Mouse (Mus musculus): ENCODE results near the gene Trpv2. TPM values are rescaled to one million over a fixed set of nuclear protein-coding genes. Genes with fewer than 3 reads are reported as not detected.
"Not testable (repeated sequence)": the region's sequence is repeated elsewhere in the genome, so short reads cannot be mapped to it uniquely, and the experiment has no call there.

Gene Trpv2
- total RNA-seq, 2 experiments from 2014 or later, result 36.9 to 40.4 TPM

DNA sequence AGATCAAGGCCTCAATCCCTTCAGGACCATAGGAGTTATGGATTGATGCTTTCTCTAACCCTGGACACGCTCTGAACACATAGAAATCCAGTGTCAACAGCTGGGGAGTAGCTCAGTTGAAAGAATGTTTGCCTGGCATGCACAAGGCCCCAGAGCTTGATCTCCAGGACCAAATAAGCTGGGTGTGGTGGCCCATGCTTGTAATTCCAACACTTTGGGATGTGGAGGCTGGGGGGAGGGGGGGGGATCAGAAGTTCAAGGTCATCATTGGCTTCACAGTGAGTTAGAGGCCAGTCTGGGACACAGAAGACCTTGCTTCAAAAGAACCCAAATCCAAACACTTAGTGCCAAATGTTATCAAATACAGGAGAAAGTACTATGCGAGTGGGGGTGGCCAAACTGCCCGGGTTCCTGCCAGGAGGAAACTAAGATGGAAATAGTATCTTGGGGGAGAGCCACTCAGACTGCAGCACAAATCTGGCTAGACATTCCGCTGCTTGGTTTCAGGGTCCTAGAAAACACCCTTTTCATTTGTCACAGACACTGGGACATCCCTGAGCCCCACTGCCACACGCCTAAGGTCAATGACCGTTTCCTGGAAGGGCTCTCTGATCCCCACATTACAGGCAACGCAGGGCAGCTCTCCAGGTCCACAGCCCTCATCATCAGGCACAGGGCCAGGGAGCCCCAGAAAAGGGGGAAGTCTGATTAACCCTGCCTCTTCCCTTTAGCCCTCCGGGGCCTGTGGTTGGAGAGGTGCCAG lies 71.6 kb downstream of the Trpv2 start:
- intact Hi-C loops (cut with DNase I), result loop anchor here (5.0 kb wide), 1 partner anchor 34 kb away; no protein-coding TSS in a partner anchor
- DNase-seq, result peak; percentile 71

DNA sequence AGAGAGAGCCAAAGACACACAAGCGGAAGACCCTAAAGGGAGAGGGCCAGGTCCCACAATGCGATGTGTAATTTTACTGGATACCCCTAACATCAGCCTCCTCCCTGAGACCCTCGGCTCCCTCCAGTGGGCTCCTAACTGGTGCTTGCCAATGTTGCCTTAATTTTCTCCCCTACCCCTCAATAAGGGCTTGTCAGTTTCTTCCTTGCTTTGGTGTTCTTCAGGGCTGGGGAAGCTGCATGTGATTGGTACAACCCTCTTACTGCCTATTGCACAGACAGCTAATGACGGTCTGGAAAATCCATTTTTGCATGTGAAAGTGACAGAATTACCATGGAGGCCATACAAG lies 72.2 kb downstream of the Trpv2 start:
- no peak for DNase-seq
- intact Hi-C loops (cut with DNase I), result loop anchor here (5.0 kb wide), 1 partner anchor 34 kb away; no protein-coding TSS in a partner anchor

DNA sequence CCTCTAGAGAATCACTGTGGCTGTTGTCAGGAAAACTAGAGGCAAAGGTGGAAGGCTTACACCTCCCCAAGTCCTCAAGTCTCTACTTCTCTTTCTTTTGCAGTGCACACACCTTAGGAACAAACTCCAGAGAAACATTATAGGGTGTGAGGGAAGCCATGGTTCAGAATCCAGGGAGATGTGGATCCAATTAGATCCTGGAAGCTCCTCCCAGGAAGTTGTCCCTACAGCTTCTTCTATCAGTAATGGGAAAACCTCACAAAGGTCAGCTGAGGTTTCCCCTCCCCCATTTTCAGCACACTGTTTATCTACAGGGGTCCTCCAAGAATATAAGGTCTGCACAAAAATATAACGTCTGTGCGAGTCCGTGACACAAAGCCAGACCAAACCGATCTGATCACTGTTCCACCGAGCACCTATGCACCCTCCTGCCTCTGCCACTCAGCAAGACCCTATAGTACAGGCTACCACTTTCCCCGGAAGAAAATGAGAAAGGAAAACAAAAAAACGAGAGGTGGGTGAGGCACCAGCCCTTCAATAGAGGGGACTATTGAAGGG lies 72.8 kb downstream of the Trpv2 start:
- intact Hi-C loops (cut with DNase I), result loop anchor here (5.0 kb wide), 1 partner anchor 35 kb away; no protein-coding TSS in a partner anchor
- no peak for DNase-seq

DNA sequence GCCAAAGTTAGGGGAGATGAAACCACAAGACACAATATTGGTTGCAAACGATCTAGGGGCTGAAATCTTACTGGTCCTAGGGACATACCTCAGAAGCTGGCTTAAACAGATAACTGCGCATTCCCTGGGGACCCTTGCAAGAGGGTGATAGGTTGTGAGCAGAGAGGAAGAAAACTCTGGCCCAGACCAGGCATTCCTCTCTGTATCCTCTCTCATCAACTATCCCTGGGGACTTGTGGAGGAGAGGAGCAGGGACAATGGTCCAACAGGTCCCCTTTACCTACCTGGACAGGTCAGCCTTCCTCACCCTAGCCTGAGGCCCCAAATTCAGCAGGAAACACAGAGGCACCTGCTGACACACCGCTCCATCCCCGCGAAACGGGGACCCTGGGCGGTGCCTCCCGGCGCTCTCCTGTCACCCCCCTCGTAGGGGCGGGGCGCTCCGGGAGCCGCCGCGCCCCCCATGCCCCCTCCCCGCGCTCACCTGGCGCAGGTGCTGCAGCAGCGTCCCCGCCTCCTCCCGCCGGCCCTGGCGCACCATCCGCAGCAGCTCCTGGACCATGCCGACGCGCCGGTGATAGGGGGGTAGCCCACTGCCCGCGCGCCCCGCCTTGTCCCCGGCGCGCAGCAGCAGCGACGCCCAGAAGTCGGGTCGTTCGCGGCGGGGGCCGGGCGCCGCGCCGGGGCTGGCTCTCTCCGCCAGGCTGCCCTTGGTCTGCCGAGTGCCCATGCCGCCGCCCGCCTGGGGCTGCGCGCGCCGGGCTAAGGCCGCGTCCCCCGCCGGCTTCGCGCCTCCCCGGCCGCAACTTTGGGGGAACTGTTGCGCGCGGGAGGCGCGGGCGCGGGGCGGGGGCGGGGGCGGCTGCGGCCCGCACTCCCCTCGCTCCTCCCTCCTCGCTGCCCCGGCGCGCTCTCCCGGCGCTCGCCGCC lies 73.6 kb downstream of the Trpv2 start, which contains the start of gene Lrrc75a:
Gene Lrrc75a, minus strand, starts transcription at position 863 of the 930 bp plus-strand sequence.
- DNase-seq, result peak; percentile 58
- intact Hi-C loops (cut with DNase I), result loop anchor here (5.0 kb wide), 1 partner anchor 36 kb away; no protein-coding TSS in a partner anchor

DNA sequence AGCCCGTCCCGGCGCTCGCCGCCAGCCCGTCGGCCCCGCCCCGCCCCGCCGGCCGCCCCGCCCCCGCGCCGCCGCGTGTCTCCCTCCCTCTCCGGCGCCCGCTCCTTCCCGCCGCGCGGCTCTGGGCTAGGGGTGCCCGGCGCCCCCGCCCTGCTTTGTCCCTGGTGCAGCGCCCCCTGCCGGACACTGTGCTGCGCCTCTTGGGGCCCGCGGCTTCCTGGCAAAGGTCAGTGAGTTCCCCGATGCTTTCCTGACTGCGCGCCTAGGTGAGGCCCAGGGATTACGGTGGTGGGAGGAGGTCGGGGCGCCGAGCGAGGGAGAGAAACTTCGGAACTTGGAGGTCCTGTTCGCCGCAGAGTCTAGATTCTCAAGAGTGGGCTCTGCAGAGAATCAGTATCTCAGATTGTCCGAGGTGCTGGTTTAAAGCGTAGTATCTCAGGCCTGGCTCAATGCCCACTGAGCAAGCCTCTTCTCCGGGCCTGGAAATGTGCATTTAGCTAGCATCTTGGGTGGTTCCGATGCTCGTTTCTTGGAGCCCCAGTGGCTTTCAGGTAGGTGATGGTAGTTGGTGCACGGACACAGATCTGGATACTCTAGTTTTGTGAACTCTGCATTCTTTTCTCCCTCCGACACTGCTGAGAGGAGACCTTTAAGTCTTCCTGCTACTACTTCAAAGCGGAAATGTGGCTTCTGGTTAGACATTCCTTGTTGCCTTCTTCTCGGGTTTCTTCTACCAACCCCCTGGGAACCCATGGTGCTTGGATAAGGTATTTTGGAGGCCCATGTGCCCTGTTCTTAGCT lies 74.5 kb downstream of the Trpv2 start, which contains the start of gene Mmgt2:
Gene Mmgt2, plus strand, starts transcription at position 74 of the 801 bp plus-strand sequence.
- DNase-seq, result peak; percentile 96
- intact Hi-C loops (cut with DNase I), result loop anchor here (5.0 kb wide), 1 partner anchor 36 kb away; no protein-coding TSS in a partner anchor

DNA sequence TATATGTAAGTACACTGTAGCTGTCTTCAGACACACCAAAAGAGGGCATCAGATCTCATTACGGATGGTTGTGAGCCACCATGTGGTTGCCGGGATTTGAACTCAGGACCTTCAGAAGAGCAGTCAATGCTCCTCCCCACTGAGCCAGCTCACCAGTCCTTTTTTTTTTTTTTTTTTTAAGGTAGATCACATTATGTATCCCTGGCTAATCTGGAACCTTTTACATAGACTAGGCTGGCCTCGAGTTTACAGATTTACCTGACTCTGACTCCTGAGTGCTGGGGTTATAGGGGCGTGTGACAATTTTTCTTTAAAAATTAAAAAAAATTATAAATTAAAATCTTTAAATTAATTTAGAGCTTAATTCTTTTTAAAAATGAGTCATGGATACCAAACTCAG lies 75.5 kb downstream of the Trpv2 start:
- intact Hi-C loops (cut with DNase I), result loop anchor here (5.0 kb wide), 1 partner anchor 38 kb away; no protein-coding TSS in a partner anchor
- DNase-seq, result not testable (repeated sequence)

Other genes with a start within 250 kb of the Trpv2 start
- 1 to 10 TPM; 5.4 to 6.8 TPM for gene Pigl, start 116.0 kb upstream of the Trpv2 start, total RNA-seq (2021)
- 100 to 1,000 TPM; 287 to 297 TPM for gene Ncor1, start 115.9 kb upstream of the Trpv2 start, total RNA-seq (2021)
- 10 to 100 TPM; 64.5 to 76.9 TPM for gene Cenpv, start 35.2 kb upstream of the Trpv2 start, total RNA-seq (2021)
- gene Ubb, start 23.3 kb upstream of the Trpv2 start, total RNA-seq (2021), result 1,000 to 10,000 TPM; 1,560 to 1,622 TPM
- gene Lrrc75a, start 74.0 kb downstream of the Trpv2 start, total RNA-seq (2021), result 10 to 100 TPM; 14.4 to 16.7 TPM
- gene Mmgt2, start 74.2 kb downstream of the Trpv2 start, total RNA-seq (2021), result 10 to 100 TPM; 18.1 to 19.6 TPM
- 10 to 100 TPM; 23.7 to 24.4 TPM for gene Zfp287, start 157.4 kb downstream of the Trpv2 start, total RNA-seq (2021)
- gene Gm10428, start 178.6 kb downstream of the Trpv2 start, total RNA-seq (2021), result not detected
- gene Zfp286, start 215.0 kb downstream of the Trpv2 start, total RNA-seq (2021), result 10 to 100 TPM; 29.7 to 32.4 TPM
- gene Trim16, start 245.7 kb downstream of the Trpv2 start, total RNA-seq (2021), result 10 to 100 TPM; 10.8 to 10.9 TPM

All from left cerebral cortex, postnatal 4 days (tissue).